In the genomic region with DNA sequence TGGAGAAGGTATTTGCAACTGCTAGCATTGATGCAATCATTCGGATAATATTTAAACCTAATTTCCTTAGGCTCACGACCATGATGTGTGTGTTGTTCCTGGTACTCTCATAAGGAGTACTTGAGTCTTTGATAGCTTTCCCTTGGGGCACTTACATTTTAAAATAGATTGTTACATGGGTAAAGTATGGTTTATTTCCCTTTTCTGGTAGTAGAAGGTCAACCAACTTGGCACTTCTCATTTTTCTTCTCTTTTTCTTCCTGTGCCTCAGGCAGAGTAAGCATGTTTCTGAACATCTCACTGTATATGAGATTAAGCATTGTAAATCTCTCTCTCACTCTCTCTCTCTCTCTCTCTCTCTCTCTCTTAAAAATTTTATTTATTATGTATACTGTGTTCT, we compare ENCODE assay signal across 24 mouse cellular contexts. TPM values are rescaled to one million over a fixed set of nuclear protein-coding genes. Genes with fewer than 3 reads are reported as not detected.
A peak's percentile ranks its signal among the peaks of the same experiment; 100 is the strongest.
DNase-seq lines count a peak whose midpoint lies in the region; ATAC-seq and TF ChIP-seq lines count a peak whose summit lies in the region.
"Had no signal": no experiment of that assay in that cellular context is flagged by ENCODE, and none has a peak within 500 bp of the region (broad histone marks: within the 10 kb centered on the region; RNA-seq: fewer than 3 reads in every experiment).

No protein-coding gene starts in this region.

- H3K36me3 ChIP-seq in lung, postnatal 0 days (ENCODE audit: insufficient read depth, low read length) = no peaks in the 10 kb centered on the region
- H3K36me3 ChIP-seq in limb, embryonic 10.5 days = no peaks in the 10 kb centered on the region
- no peaks in the 10 kb centered on the region for H3K36me3 ChIP-seq in kidney, embryonic 15.5 days
- H3K36me3 ChIP-seq: forebrain, embryonic 10.5 days; hindbrain, embryonic 12.5 days; hindbrain, embryonic 15.5 days had no signal

- H3K27ac ChIP-seq in lung, postnatal 0 days (ENCODE audit: low read length) = no peak overlapping the region
- peak overlapping the region; percentile 75 for H3K27ac ChIP-seq in bone marrow macrophage, adult 2 months (ENCODE audit: insufficient read depth, low read depth, low read length)
- no peak overlapping the region for H3K27ac ChIP-seq in limb, embryonic 10.5 days
- H3K27ac ChIP-seq in kidney, embryonic 15.5 days = no peak overlapping the region
- H3K27ac ChIP-seq: forebrain, embryonic 10.5 days; forebrain, embryonic 13.5 days; gastrocnemius, adult 2 months; hindbrain, embryonic 12.5 days; hindbrain, embryonic 15.5 days had no signal

- H3K4me1 ChIP-seq in lung, postnatal 0 days (ENCODE audit: insufficient read depth, low read depth, low read length) = no peaks in the 10 kb centered on the region
- H3K4me1 ChIP-seq in bone marrow macrophage, adult 2 months (ENCODE audit: control insufficient read depth, insufficient read depth, low read length) = peaks cover 10% of the 10 kb centered on the region; the same call in 1 of the 2 replicates
- no peaks in the 10 kb centered on the region for H3K4me1 ChIP-seq in limb, embryonic 10.5 days
- H3K4me1 ChIP-seq in kidney, embryonic 15.5 days = no peaks in the 10 kb centered on the region
- H3K4me1 ChIP-seq: forebrain, embryonic 10.5 days; forebrain, embryonic 13.5 days; hindbrain, embryonic 12.5 days; hindbrain, embryonic 15.5 days had no signal

- no peak for TF ChIP-seq POLR2A in bone marrow macrophage, adult 2 months (IDR thresholded peaks at IDR 0.05; ENCODE audit: borderline replicate concordance, low read depth, low read length)

- H3K9ac ChIP-seq in lung, postnatal 0 days (replicated peaks; ENCODE audit: low read depth) = no peak overlapping the region
- no peak overlapping the region for H3K9ac ChIP-seq in kidney, embryonic 15.5 days
- H3K9ac ChIP-seq: forebrain, embryonic 13.5 days; forebrain, postnatal 0 days; hindbrain, embryonic 12.5 days; hindbrain, embryonic 15.5 days had no signal

- H3K9me3 ChIP-seq in lung, postnatal 0 days (ENCODE audit: low read length) = no peaks in the 10 kb centered on the region
- no peaks in the 10 kb centered on the region for H3K9me3 ChIP-seq in limb, embryonic 10.5 days (replicated peaks)
- H3K9me3 ChIP-seq in kidney, embryonic 15.5 days (replicated peaks) = no peaks in the 10 kb centered on the region
- H3K9me3 ChIP-seq: forebrain, embryonic 10.5 days; forebrain, embryonic 13.5 days; hindbrain, embryonic 12.5 days; hindbrain, embryonic 15.5 days had no signal

- WGBS in lung, postnatal 0 days = 55% methylated on average over 2 of the region's 2 CpGs
- 92% methylated on average over 2 of the region's 2 CpGs for WGBS in limb, embryonic 10.5 days
- 67% methylated on average over 2 of the region's 2 CpGs for WGBS in kidney, embryonic 15.5 days

- TF ChIP-seq EP300 in lung, postnatal 0 days (IDR thresholded peaks at IDR 0.05) = no peak

- TF ChIP-seq CTCF in lung, postnatal 0 days (IDR thresholded peaks at IDR 0.05) = no peak
- TF ChIP-seq CTCF in bone marrow macrophage, adult 2 months (IDR thresholded peaks at IDR 0.05; ENCODE audit: low read depth, low read length) = no peak

- no peaks in the 10 kb centered on the region for H3K27me3 ChIP-seq in lung, postnatal 0 days (replicated peaks; ENCODE audit: insufficient read depth, low read length)
- H3K27me3 ChIP-seq in limb, embryonic 10.5 days (ENCODE audit: low read depth, poor library complexity, severe bottlenecking) = no peaks in the 10 kb centered on the region
- H3K27me3 ChIP-seq in kidney, embryonic 15.5 days = no peaks in the 10 kb centered on the region
- H3K27me3 ChIP-seq: forebrain, embryonic 13.5 days; hindbrain, embryonic 12.5 days; hindbrain, embryonic 15.5 days; Patski had no signal

- no peak overlapping the region for H3K4me2 ChIP-seq in lung, postnatal 0 days (replicated peaks; ENCODE audit: low read depth, low read length)
- no peak overlapping the region for H3K4me2 ChIP-seq in kidney, embryonic 15.5 days
- H3K4me2 ChIP-seq: forebrain, embryonic 13.5 days; heart, embryonic 11.5 days; hindbrain, embryonic 12.5 days; hindbrain, embryonic 15.5 days had no signal

- peak; percentile 23 for DNase-seq in lung, postnatal 0 days (ENCODE audit: low spot score)
- no peak for DNase-seq in lung, postnatal 4 days
- DNase-seq in T-cell, adult 2 months (ENCODE audit: low spot score) = no peak
- DNase-seq in limb, embryonic 10.5 days (ENCODE audit: low spot score) = no peak
- DNase-seq: adrenal gland, adult 2 months; adrenal gland, postnatal 14 days; cerebellum, adult 11-12 months; cerebellum, adult 8-10 months; cerebellum, postnatal 10 days; cerebellum, postnatal 36 days; forebrain, postnatal 0 days; gastrocnemius, adult 2 months; gastrocnemius, postnatal 14 days; heart, adult 11 months had no signal

- peak; percentile 35 for ATAC-seq in lung, postnatal 0 days
- ATAC-seq in monocyte, adult 5-6 weeks (replicated peaks; ENCODE audit: insufficient number of reproducible peaks, low FRiP score, low TSS enrichment, poor library complexity, severe bottlenecking) = peak; percentile 84
- ATAC-seq in kidney, embryonic 15.5 days (replicated peaks; ENCODE audit: low FRiP score) = no peak
- ATAC-seq: CD4-positive, CD25-positive, alpha-beta regulatory T cell, adult 4 months; forebrain, embryonic 13.5 days; forebrain, postnatal 0 days; Patski had no signal

- no peak overlapping the region for H3K4me3 ChIP-seq in lung, postnatal 0 days (ENCODE audit: low read depth, low read length)
- H3K4me3 ChIP-seq in bone marrow macrophage, adult 2 months (ENCODE audit: insufficient read depth, low read length) = no peak overlapping the region
- H3K4me3 ChIP-seq in limb, embryonic 10.5 days = no peak overlapping the region
- H3K4me3 ChIP-seq in kidney, embryonic 15.5 days (replicated peaks) = no peak overlapping the region
- H3K4me3 ChIP-seq: forebrain, embryonic 10.5 days; forebrain, embryonic 13.5 days; gastrocnemius, adult 2 months; hindbrain, embryonic 12.5 days; hindbrain, embryonic 15.5 days had no signal

RNA-seq across cellular contexts. Expression of gene Ccdc125, which starts 13.3 kb away (rescaled TPM):
- polyA plus RNA-seq in lung, postnatal 0 days (2015; fragmentation: Nextera tagmentation; extraction: Ambion mirVana) = 7.1 and 7.9 TPM in 2 replicates
- 7.6 and 9.3 TPM in 2 replicates for polyA plus RNA-seq in bone marrow macrophage, adult 2 months (2012; ENCODE audit: insufficient read depth, insufficient read length, missing spikeins)
- 43.9 to 51.2 TPM (median 46.1 TPM) in 3 replicates for total RNA-seq in monocyte, adult 5-6 weeks (2017)
- 3.7 and 4.1 TPM in 2 replicates for polyA plus RNA-seq in limb, embryonic 10.5 days (2016; fragmentation: Nextera tagmentation; extraction: Ambion mirVana)
- polyA plus RNA-seq in kidney, embryonic 15.5 days (2015; fragmentation: Nextera tagmentation; extraction: Ambion mirVana) = 6.3 and 8.0 TPM in 2 replicates

RNA-seq across cellular contexts. Expression of gene Taf9, which starts 31.5 kb away (rescaled TPM):
- 12.2 and 15.5 TPM in 2 replicates for polyA plus RNA-seq in lung, postnatal 0 days (2015; fragmentation: Nextera tagmentation; extraction: Ambion mirVana)
- polyA plus RNA-seq in bone marrow macrophage, adult 2 months (2012; ENCODE audit: insufficient read depth, insufficient read length, missing spikeins) = 2.1 and 3.5 TPM in 2 replicates
- 4.0 to 27.9 TPM (median 7.6 TPM) in 3 replicates for total RNA-seq in monocyte, adult 5-6 weeks (2017)
- polyA plus RNA-seq in limb, embryonic 10.5 days (2016; fragmentation: Nextera tagmentation; extraction: Ambion mirVana) = 21.4 and 23.0 TPM in 2 replicates
- polyA plus RNA-seq in kidney, embryonic 15.5 days (2015; fragmentation: Nextera tagmentation; extraction: Ambion mirVana) = 13.7 and 13.9 TPM in 2 replicates
- polyA plus RNA-seq: adrenal gland, adult 2 months had no signal

RNA-seq across cellular contexts. Expression of gene Rad17, which starts 32.0 kb away (rescaled TPM):
- polyA plus RNA-seq in lung, postnatal 0 days (2015; fragmentation: Nextera tagmentation; extraction: Ambion mirVana) = 12.9 and 14.4 TPM in 2 replicates
- 17.5 and 18.6 TPM in 2 replicates for polyA plus RNA-seq in bone marrow macrophage, adult 2 months (2012; ENCODE audit: insufficient read depth, insufficient read length, missing spikeins)
- total RNA-seq in monocyte, adult 5-6 weeks (2017) = 25.1 to 42.9 TPM (median 36.4 TPM) in 3 replicates
- polyA plus RNA-seq in limb, embryonic 10.5 days (2016; fragmentation: Nextera tagmentation; extraction: Ambion mirVana) = 23.8 and 25.8 TPM in 2 replicates
- 21.0 and 24.0 TPM in 2 replicates for polyA plus RNA-seq in kidney, embryonic 15.5 days (2015; fragmentation: Nextera tagmentation; extraction: Ambion mirVana)

RNA-seq across cellular contexts. Expression of gene Ak6, which starts 32.1 kb away (rescaled TPM):
- 135 and 136 TPM in 2 replicates for polyA plus RNA-seq in lung, postnatal 0 days (2015; fragmentation: Nextera tagmentation; extraction: Ambion mirVana)
- 93.3 and 95.3 TPM in 2 replicates for polyA plus RNA-seq in bone marrow macrophage, adult 2 months (2012; ENCODE audit: insufficient read depth, insufficient read length, missing spikeins)
- total RNA-seq in monocyte, adult 5-6 weeks (2017) = 102 to 141 TPM (median 133 TPM) in 3 replicates
- 361 and 370 TPM in 2 replicates for polyA plus RNA-seq in limb, embryonic 10.5 days (2016; fragmentation: Nextera tagmentation; extraction: Ambion mirVana)
- polyA plus RNA-seq in kidney, embryonic 15.5 days (2015; fragmentation: Nextera tagmentation; extraction: Ambion mirVana) = 268 and 298 TPM in 2 replicates

RNA-seq across cellular contexts. Expression of gene Cdk7, which starts 47.9 kb away (rescaled TPM):
- 52.5 and 54.8 TPM in 2 replicates for polyA plus RNA-seq in lung, postnatal 0 days (2015; fragmentation: Nextera tagmentation; extraction: Ambion mirVana)
- 27.1 and 29.5 TPM in 2 replicates for polyA plus RNA-seq in bone marrow macrophage, adult 2 months (2012; ENCODE audit: insufficient read depth, insufficient read length, missing spikeins)
- 21.2 to 49.2 TPM (median 26.1 TPM) in 3 replicates for total RNA-seq in monocyte, adult 5-6 weeks (2017)
- polyA plus RNA-seq in limb, embryonic 10.5 days (2016; fragmentation: Nextera tagmentation; extraction: Ambion mirVana) = 116 and 117 TPM in 2 replicates
- 106 and 107 TPM in 2 replicates for polyA plus RNA-seq in kidney, embryonic 15.5 days (2015; fragmentation: Nextera tagmentation; extraction: Ambion mirVana)
